Mouse (Mus musculus) thymus, adult 2 months (tissue): ENCODE results near the gene Ift80. TPM values are rescaled to one million over a fixed set of nuclear protein-coding genes. Genes with fewer than 3 reads are reported as not detected.

ENCODE experiments used
- DNase-seq: peaks from one replicate; pipeline ENCODE4 v3.0.0; 2021
- H3K27ac ChIP-seq: fragments of 200-500 bp; 2 replicates; pipeline ENCODE4 v1.5.1; 2012; ENCODE audit warnings: low read length, control low read depth; ENCODE audit not compliant: control insufficient read depth, insufficient read depth
- H3K27me3 ChIP-seq: fragments of 200-500 bp; 2 replicates; pipeline ENCODE4 v1.6.1; 2012; ENCODE audit warnings: mild to moderate bottlenecking, low read length, moderate library complexity, mixed read lengths; ENCODE audit not compliant: control insufficient read depth, insufficient read depth
- H3K36me3 ChIP-seq: fragments of 200-500 bp; 2 replicates; pipeline ENCODE4 v1.6.1; 2012; ENCODE audit warnings: mild to moderate bottlenecking, low read length, moderate library complexity; ENCODE audit not compliant: control insufficient read depth, insufficient read depth
- H3K4me1 ChIP-seq: fragments of 200-500 bp; replicated peaks from 2 replicates; pipeline ENCODE4 v1.6.1; 2012; ENCODE audit warnings: low read length; ENCODE audit not compliant: control insufficient read depth, insufficient read depth
- H3K4me3 ChIP-seq: fragments of 200-500 bp; 2 replicates; pipeline ENCODE4 v1.5.1; 2012; ENCODE audit warnings: mild to moderate bottlenecking, low read length, control low read depth, moderate library complexity; ENCODE audit not compliant: control insufficient read depth, insufficient read depth
- CTCF ChIP-seq: fragments of 200-500 bp; IDR thresholded peaks from 2 replicates; pipeline ENCODE4 v1.5.1; 2012; ENCODE audit warnings: mild to moderate bottlenecking, control low read depth, low read length, moderate library complexity, borderline replicate concordance; ENCODE audit not compliant: control insufficient read depth, poor library complexity, insufficient read depth; ENCODE audit errors: extremely low read depth
- POLR2A ChIP-seq: fragments of 200-500 bp; IDR thresholded peaks from 2 replicates; pipeline ENCODE4 v1.6.1; 2012; ENCODE audit warnings: mild to moderate bottlenecking, low read length, control low read depth, moderate library complexity; ENCODE audit not compliant: control insufficient read depth, poor library complexity, insufficient read depth; ENCODE audit errors: extremely low read depth
- WGBS: fragments of 180-500 bp; shearing (Covaris S2); methylation state at CpG from one replicate; pipeline ENCODE4 v1.1.7; 2018; 5-methylcytosine and 5-hydroxymethylcytosine counted together
- polyA plus RNA-seq: library from polyadenylated mRNA; depleted of rRNA; stranded (reverse); fragments of >200 nt; gene quantifications from 2 replicates; pipeline ENCODE4 v1.2.3, GENCODE M21; 2012; rRNA removed

Gene Ift80
- polyA plus RNA-seq, 1 experiment = 21.3 TPM

GRCm38 (mm10) chr3:68869211-68869690 is 135.1 kb downstream of the Ift80 start, which contains the start of gene 1110032F04Rik:
Gene 1110032F04Rik, plus strand, starts transcription at chr3:68869586.
- Histone ChIP-seq H3K36me3 (no peaks in the 10 kb centered on the region), H3K27ac (no peak within 1 kb of the TSS), H3K4me3 (peak within 1 kb of the TSS; percentile 57), H3K27me3 (peaks cover 4% of the 10 kb centered on the region; the same call in 1 of the 2 replicates), H3K4me1 (peaks cover 13% of the 10 kb centered on the region)
- WGBS = under 1% methylated on average over 62 of the region's 62 CpGs
- peak; percentile 47 for DNase-seq
- TF ChIP-seq CTCF = no peak
- TF ChIP-seq POLR2A = no peak

- no peak overlapping the region for H3K27ac ChIP-seq
- H3K4me1 ChIP-seq = no peaks in the 10 kb centered on the region
- no peaks in the 10 kb centered on the region for H3K36me3 ChIP-seq
- H3K27me3 ChIP-seq = no peaks in the 10 kb centered on the region
- no peak for DNase-seq
- 93% methylated on average over 1 of the region's 1 CpGs for WGBS
- H3K4me3 ChIP-seq = no peak overlapping the region
- TF ChIP-seq POLR2A (no peak), CTCF (no peak)
Observed at GRCm38 (mm10) chr3:68852414-68852813, 152.0 kb downstream of the Ift80 start.

GRCm38 (mm10) chr3:68848323-68848722 is 156.0 kb downstream of the Ift80 start:
- Histone ChIP-seq H3K4me3 (no peak overlapping the region), H3K4me1 (no peaks in the 10 kb centered on the region), H3K27ac (no peak overlapping the region), H3K27me3 (no peaks in the 10 kb centered on the region), H3K36me3 (no peaks in the 10 kb centered on the region)
- WGBS = 80% methylated on average over 3 of the region's 3 CpGs
- no peak for DNase-seq
- TF ChIP-seq POLR2A (no peak), CTCF (no peak)

GRCm38 (mm10) chr3:68844025-68844424 is 160.3 kb downstream of the Ift80 start:
- H3K27ac ChIP-seq = no peak overlapping the region
- 88% methylated on average over 4 of the region's 4 CpGs for WGBS
- no peak overlapping the region for H3K4me3 ChIP-seq
- H3K4me1 ChIP-seq = no peaks in the 10 kb centered on the region
- no peaks in the 10 kb centered on the region for H3K27me3 ChIP-seq
- TF ChIP-seq POLR2A (no peak), CTCF (no peak)
- DNase-seq = no peak
- no peaks in the 10 kb centered on the region for H3K36me3 ChIP-seq

Other genes with a start within 250 kb of the Ift80 start
- gene 1110032F04Rik, start 135.0 kb downstream of the Ift80 start, polyA plus RNA-seq = 5.8 and 7.7 TPM in 2 replicates
- gene Smc4, start 168 bp upstream of the Ift80 start, polyA plus RNA-seq = 40.6 and 69.2 TPM in 2 replicates
- gene Trim59, start 40.2 kb upstream of the Ift80 start, polyA plus RNA-seq = 9.3 and 22.2 TPM in 2 replicates
- gene Kpna4, start 122.5 kb upstream of the Ift80 start, polyA plus RNA-seq = 20.5 and 21.6 TPM in 2 replicates
- gene Arl14, start 217.8 kb upstream of the Ift80 start, polyA plus RNA-seq = not detected in 2 replicates